Mouse (Mus musculus) monocyte, adult 5-6 weeks (primary cell): ENCODE results near the gene Kctd5. TPM values are rescaled to one million over a fixed set of nuclear protein-coding genes. Genes with fewer than 3 reads are reported as not detected.

Experiments
- ATAC-seq: fragments of 153-309, 156-312 bp; replicated peaks from 2 replicates; pipeline ENCODE4 v1.8.0; 2017; ENCODE audit warnings: mild to moderate bottlenecking; ENCODE audit not compliant: low TSS enrichment, insufficient number of reproducible peaks, severe bottlenecking, poor library complexity, low FRiP score
- total RNA-seq: library from RNA; stranded (forward); fragments of 200-1000, 200-491, 200-594 nt; gene quantifications from 3 replicates; pipeline ENCODE4 v1.2.3, GENCODE M21; 2017

The Kctd5 gene
- total RNA-seq, 1 experiment from 2014 or later, result 15.4 TPM

DNA sequence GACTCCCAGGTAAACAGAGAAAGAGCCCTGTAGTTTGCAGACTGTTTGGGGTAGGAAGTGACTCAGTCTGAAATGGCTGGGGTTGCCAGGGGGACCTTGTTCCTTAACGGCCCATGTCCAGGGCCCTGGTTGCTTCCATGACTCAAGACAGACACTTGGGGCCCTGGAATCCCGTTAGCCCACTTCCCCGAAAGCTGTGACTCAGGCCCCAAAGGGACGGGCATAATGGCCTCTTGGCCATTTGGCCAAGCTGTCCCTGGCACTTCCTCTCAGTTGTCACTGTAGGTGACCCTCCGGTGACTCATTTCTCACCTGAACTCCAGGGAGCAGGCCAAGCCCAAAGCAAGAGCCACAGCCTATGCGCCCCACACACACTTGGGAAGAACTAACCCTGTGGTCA is 74.9 kb downstream of the Kctd5 start:
- no peak for ATAC-seq

DNA sequence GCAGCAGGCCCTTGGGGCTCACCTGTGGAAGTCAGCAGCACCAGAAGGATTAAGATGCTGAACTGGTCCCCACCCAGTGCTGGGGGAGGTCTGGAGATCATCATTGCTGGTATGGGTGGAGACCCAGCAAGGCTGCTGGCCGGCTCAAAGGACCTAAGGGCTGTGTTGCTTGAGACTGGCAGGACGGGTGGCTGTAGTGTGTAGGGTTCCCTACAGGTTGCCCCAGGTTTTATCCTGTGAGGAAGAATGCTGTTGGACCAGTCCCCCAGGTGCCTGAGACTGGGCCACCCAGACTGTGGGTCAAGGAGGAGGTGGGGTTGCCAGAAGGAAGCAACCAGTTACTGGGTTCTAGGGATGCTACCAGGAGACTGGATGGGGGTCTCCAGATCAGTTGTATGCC is 75.4 kb downstream of the Kctd5 start, which contains the start of gene Prss22:
TSS of gene Prss22 (minus strand) at position 200 of the 400 bp plus-strand sequence.
- ATAC-seq, result no peak

Other genes starting within 250 kb of the Kctd5 start
- gene Elob, start 244.3 kb downstream of the Kctd5 start, total RNA-seq, result 89.4 to 137 TPM (median 96.5 TPM) in 3 replicates
- gene Prss33, start 237.4 kb downstream of the Kctd5 start, total RNA-seq, result not detected in 3 replicates
- not detected in 3 replicates for gene Prss32, start 229.6 kb downstream of the Kctd5 start, total RNA-seq
- not detected in 3 replicates for gene Prss41, start 229.3 kb downstream of the Kctd5 start, total RNA-seq
- not detected in 3 replicates for gene Prss21, start 205.4 kb downstream of the Kctd5 start, total RNA-seq
- gene Dcpp1, start 192.6 kb downstream of the Kctd5 start, total RNA-seq, result not detected in 3 replicates
- gene Dcpp2, start 192.6 kb downstream of the Kctd5 start, total RNA-seq, result not detected in 3 replicates
- gene Dcpp3, start 156.0 kb downstream of the Kctd5 start, total RNA-seq, result not detected in 3 replicates
- not detected in 3 replicates for gene Sbp, start 131.8 kb downstream of the Kctd5 start, total RNA-seq
- gene Sbpl, start 118.2 kb downstream of the Kctd5 start, total RNA-seq, result not detected in 3 replicates
- 0.76 to 1.2 TPM in 2 of 3 replicates, not detected in the other for gene Prss30, start 92.9 kb downstream of the Kctd5 start, total RNA-seq
- gene Prss22, start 75.4 kb downstream of the Kctd5 start, total RNA-seq, result not detected in 3 replicates
- not detected in 3 replicates for gene Prss27, start 35.3 kb downstream of the Kctd5 start, total RNA-seq
- gene Pdpk1, start 77.4 kb upstream of the Kctd5 start, total RNA-seq, result 37.3 to 63.3 TPM (median 46.8 TPM) in 3 replicates
- 6.5 to 24.6 TPM (median 24.4 TPM) in 3 replicates for gene Amdhd2, start 90.3 kb upstream of the Kctd5 start, total RNA-seq
- gene Atp6v0c, start 96.2 kb upstream of the Kctd5 start, total RNA-seq, result 55.6 to 90.6 TPM (median 83.3 TPM) in 3 replicates
- 0.68 to 1.0 TPM (median 0.96 TPM) in 3 replicates for gene Tbc1d24, start 132.1 kb upstream of the Kctd5 start, total RNA-seq
- not detected in 3 replicates for gene Ntn3, start 136.0 kb upstream of the Kctd5 start, total RNA-seq
- gene Tedc2, start 147.4 kb upstream of the Kctd5 start, total RNA-seq, result 2.9 to 6.6 TPM (median 3.1 TPM) in 3 replicates
- gene Ccnf, start 178.0 kb upstream of the Kctd5 start, total RNA-seq, result 1.6 to 4.6 TPM (median 2.0 TPM) in 3 replicates